Mouse (Mus musculus): ENCODE results near the gene Il23r. TPM values are rescaled to one million over a fixed set of nuclear protein-coding genes. Genes with fewer than 3 reads are reported as not detected.

Gene Il23r
- polyA plus RNA-seq, 1 experiment from 2014 or later: not detected

DNA sequence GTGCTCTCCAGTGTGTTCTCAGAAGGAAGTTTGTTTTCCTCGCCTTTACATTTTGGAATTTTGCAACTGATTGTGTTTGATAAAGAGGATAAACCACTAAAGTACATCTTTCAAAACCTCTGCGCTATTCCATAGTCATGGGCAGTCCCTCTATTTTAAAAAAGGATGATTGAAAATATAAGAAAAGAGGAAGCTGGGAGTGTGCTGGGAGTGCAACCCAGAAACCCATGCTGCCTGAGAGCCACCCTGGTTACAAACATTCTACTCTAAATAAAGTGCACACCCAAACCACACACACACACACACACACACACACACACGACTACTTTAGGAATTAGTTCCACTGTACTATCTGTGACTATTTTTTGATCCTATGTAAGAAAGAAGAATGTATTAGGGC, 75.1 kb downstream of the Il23r start:
- ATAC-seq (ENCODE audit: low read depth) (no peak), DNase-seq (no peak)
- no peaks in the 10 kb centered on the region for H3K4me1 ChIP-seq (replicated peaks)
- no peak overlapping the region for H3K9ac ChIP-seq
- 40% methylated on average over 3 of the region's 3 CpGs for WGBS (ENCODE audit: insufficient replicate concordance)
- H3K4me2 ChIP-seq: no peak overlapping the region
- no peak overlapping the region for H3K4me3 ChIP-seq (replicated peaks)
- H3K36me3 ChIP-seq: no peaks in the 10 kb centered on the region
- H3K27ac ChIP-seq: no peak overlapping the region
- no peaks in the 10 kb centered on the region for H3K27me3 ChIP-seq
- no peaks in the 10 kb centered on the region for H3K9me3 ChIP-seq (replicated peaks)

DNA sequence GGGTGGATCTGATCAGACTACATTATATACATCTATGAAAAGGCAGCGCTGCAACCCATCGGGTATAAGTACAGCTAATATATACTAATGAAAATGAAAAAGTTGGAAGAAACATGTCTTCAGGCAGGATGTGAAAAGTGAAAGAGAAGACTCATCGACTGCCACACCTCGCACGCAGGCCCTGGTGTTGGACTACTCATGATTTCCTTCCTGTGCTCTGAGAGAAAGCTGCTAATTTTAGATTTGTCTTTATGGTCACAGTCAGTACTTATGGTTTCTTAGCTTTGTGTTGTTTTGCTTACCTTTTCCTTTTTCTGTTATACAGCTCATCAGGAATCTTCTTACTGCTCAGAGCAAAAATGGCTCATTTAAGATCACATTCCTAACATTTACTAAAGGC, 76.4 kb downstream of the Il23r start:
- H3K4me1 ChIP-seq (replicated peaks): no peaks in the 10 kb centered on the region
- no peak overlapping the region for H3K4me2 ChIP-seq
- H3K27ac ChIP-seq: no peak overlapping the region
- ATAC-seq (ENCODE audit: low read depth): no peak
- WGBS (ENCODE audit: insufficient replicate concordance): 41% methylated on average over 5 of the region's 5 CpGs
- H3K9ac ChIP-seq: no peak overlapping the region
- no peak overlapping the region for H3K4me3 ChIP-seq (replicated peaks)
- H3K36me3 ChIP-seq: no peaks in the 10 kb centered on the region
- H3K27me3 ChIP-seq: no peaks in the 10 kb centered on the region
- DNase-seq: no peak
- H3K9me3 ChIP-seq (replicated peaks): no peaks in the 10 kb centered on the region

DNA sequence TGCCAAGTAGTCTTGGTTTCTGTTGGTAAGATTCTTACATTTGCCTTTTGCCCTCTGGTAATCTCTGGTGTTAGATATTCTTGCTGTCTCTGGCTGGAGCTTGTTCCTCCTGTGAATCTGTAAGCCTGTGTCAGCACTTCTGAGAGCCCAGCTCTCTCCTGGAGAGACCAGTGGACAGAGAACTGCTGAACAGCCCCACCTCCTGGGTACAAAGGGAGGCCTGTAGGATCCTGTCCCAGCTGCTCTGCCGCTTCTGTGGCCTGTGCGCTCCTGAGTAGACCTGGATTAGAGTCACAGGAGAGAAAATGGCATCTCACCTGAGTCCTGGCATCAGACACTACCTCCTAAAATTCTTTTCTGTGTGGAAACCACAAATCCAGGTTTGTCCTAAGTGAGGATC, 78.3 kb downstream of the Il23r start:
- Histone ChIP-seq H3K27ac (no peak overlapping the region), H3K27me3 (no peaks in the 10 kb centered on the region), H3K4me1 (replicated peaks) (no peaks in the 10 kb centered on the region), H3K4me2 (no peak overlapping the region), H3K4me3 (replicated peaks) (no peak overlapping the region), H3K9me3 (replicated peaks) (no peaks in the 10 kb centered on the region), H3K36me3 (no peaks in the 10 kb centered on the region), H3K9ac (no peak overlapping the region)
- ATAC-seq (ENCODE audit: low read depth) (no peak), DNase-seq (no peak)
- 69% methylated on average over 2 of the region's 2 CpGs for WGBS (ENCODE audit: insufficient replicate concordance)

DNA sequence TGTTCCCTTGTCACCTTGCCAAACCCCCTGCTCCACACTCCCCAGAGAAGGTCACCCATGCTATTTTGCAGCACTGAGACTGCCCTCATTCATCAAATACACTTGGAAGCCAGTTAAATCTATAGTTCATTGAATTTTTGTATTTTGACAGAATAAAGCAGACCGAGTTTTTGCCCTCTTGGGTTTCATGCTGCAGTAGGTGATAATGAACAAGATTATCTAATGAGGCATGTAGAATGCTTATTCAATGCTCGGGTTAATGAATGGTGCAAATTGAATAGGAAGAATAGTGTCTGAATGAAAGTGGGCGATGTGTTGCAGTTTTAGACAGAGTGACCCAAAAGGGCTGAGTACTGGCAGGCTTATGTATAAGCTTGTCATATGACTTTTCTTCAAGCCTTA, 86.4 kb downstream of the Il23r start:
- WGBS (ENCODE audit: insufficient replicate concordance): 61% methylated on average over 3 of the region's 3 CpGs
- no peak for ATAC-seq (ENCODE audit: low read depth)
- no peak overlapping the region for H3K4me2 ChIP-seq
- H3K27ac ChIP-seq: no peak overlapping the region
- no peaks in the 10 kb centered on the region for H3K4me1 ChIP-seq (replicated peaks)
- no peaks in the 10 kb centered on the region for H3K9me3 ChIP-seq (replicated peaks)
- no peak overlapping the region for H3K9ac ChIP-seq
- no peaks in the 10 kb centered on the region for H3K36me3 ChIP-seq
- DNase-seq: no peak
- no peaks in the 10 kb centered on the region for H3K27me3 ChIP-seq
- no peak overlapping the region for H3K4me3 ChIP-seq (replicated peaks)

DNA sequence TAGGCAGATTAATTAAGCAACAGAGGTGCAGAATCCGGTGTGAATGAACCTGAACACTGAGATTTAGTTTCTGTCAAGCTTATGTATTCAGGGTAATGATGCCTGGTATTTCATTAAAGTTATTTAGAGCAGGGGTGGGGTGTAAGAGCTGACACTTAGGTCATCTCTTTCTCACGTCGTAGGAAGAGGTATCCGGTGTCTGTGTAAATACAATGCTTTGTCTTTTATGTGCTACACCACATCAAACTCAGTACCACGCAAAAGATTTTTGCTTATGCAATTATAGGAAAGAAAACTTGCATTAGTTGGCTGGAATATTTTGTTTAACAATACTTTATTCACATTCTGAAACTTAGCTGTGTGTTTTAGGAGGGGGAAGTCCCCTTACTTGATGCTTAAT, 92.1 kb downstream of the Il23r start:
- H3K4me1 ChIP-seq (replicated peaks): no peaks in the 10 kb centered on the region
- no peak overlapping the region for H3K9ac ChIP-seq
- no peak overlapping the region for H3K4me3 ChIP-seq (replicated peaks)
- H3K27ac ChIP-seq: no peak overlapping the region
- DNase-seq (no peak), ATAC-seq (ENCODE audit: low read depth) (no peak)
- WGBS (ENCODE audit: insufficient replicate concordance): 69% methylated on average over 5 of the region's 5 CpGs
- H3K9me3 ChIP-seq (replicated peaks): no peaks in the 10 kb centered on the region
- no peaks in the 10 kb centered on the region for H3K27me3 ChIP-seq
- no peaks in the 10 kb centered on the region for H3K36me3 ChIP-seq
- H3K4me2 ChIP-seq: no peak overlapping the region

GRCm38 (mm10) chr6:67375982-67376391, 115.7 kb downstream of the Il23r start, which contains the start of gene Il12rb2:
Gene Il12rb2, minus strand, starts transcription at chr6:67376188.
- Histone ChIP-seq H3K9ac (no peak within 1 kb of the TSS), H3K27ac (no peak within 1 kb of the TSS), H3K4me1 (replicated peaks) (0 out of 2 replicates have a peak, but pooled peaks cover 4% of the 10 kb centered on the region), H3K9me3 (replicated peaks) (no peaks in the 10 kb centered on the region), H3K27me3 (peaks cover 8% of the 10 kb centered on the region), H3K36me3 (no peaks in the 10 kb centered on the region), H3K4me3 (replicated peaks) (peak within 1 kb of the TSS; percentile 38), H3K4me2 (peak within 1 kb of the TSS; percentile 58)
- ATAC-seq (ENCODE audit: low read depth) (peak; percentile 39; the same call in 1 of the 2 replicates), DNase-seq (no peak)
- under 1% methylated on average over 26 of the region's 26 CpGs for WGBS (ENCODE audit: insufficient replicate concordance)

Other genes with a start within 250 kb of the Il23r start
- 0.10 and 0.12 TPM in 2 replicates for gene Il12rb2, start 115.7 kb downstream of the Il23r start, polyA plus RNA-seq (2015; fragmentation: Nextera tagmentation; extraction: Ambion mirVana)
- 0.58 and 0.68 TPM in 2 replicates for gene Tacstd2, start 43.9 kb upstream of the Il23r start, polyA plus RNA-seq (2015; fragmentation: Nextera tagmentation; extraction: Ambion mirVana)